Mouse (Mus musculus) liver, adult 2 months (tissue): ENCODE measurements around the gene Clcc1. TPM values are rescaled to one million over a fixed set of nuclear protein-coding genes. Genes with fewer than 3 reads are reported as not detected.
"Not testable (repeated sequence)": the region's sequence is repeated elsewhere in the genome, so short reads cannot be mapped to it uniquely, and the experiment has no call there.

Source experiments
- DNase-seq: peaks from one replicate; pipeline ENCODE4 v3.0.0-alpha.2; 2011; ENCODE audit warnings: low read depth, low spot score; ENCODE audit errors: extremely low read depth
- H3K27ac ChIP-seq: fragments of 200-500 bp; replicated peaks from 2 replicates; pipeline ENCODE4 v1.5.1; 2012; ENCODE audit warnings: low read depth, mild to moderate bottlenecking, control low read depth, inconsistent platforms, low read length; ENCODE audit not compliant: insufficient read depth
- H3K27me3 ChIP-seq: fragments of 200-500 bp; 2 replicates; pipeline ENCODE4 v1.6.1; 2012; ENCODE audit warnings: mild to moderate bottlenecking, moderate library complexity, low read length, inconsistent platforms; ENCODE audit not compliant: control insufficient read depth, insufficient read depth
- H3K36me3 ChIP-seq: fragments of 200-500 bp; 2 replicates; pipeline ENCODE4 v1.6.1; 2012; ENCODE audit warnings: low read length, inconsistent platforms; ENCODE audit not compliant: control insufficient read depth, insufficient read depth
- H3K4me1 ChIP-seq: fragments of 200-500 bp; 2 replicates; pipeline ENCODE4 v1.6.1; 2011; ENCODE audit warnings: low read length; ENCODE audit not compliant: control insufficient read depth, insufficient read depth
- H3K4me3 ChIP-seq: fragments of 200-500 bp; 2 replicates; pipeline ENCODE4 v1.5.1; 2011; ENCODE audit warnings: low read depth, mild to moderate bottlenecking, control low read depth, low read length, moderate library complexity; ENCODE audit not compliant: insufficient read depth
- H3K79me2 ChIP-seq: fragments of 200-500 bp; 2 replicates; pipeline ENCODE4 v1.6.1; 2012; ENCODE audit warnings: inconsistent platforms, mild to moderate bottlenecking, low read length, moderate library complexity; ENCODE audit not compliant: control insufficient read depth, insufficient read depth
- H3K9ac ChIP-seq: fragments of 200-500 bp; 2 replicates; pipeline ENCODE4 v1.6.1; 2012; ENCODE audit warnings: low read depth, mild to moderate bottlenecking, control low read depth, inconsistent platforms, low read length
- CTCF ChIP-seq: fragments of 200-500 bp; IDR thresholded peaks from 2 replicates; pipeline ENCODE4 v1.5.1; 2011; ENCODE audit warnings: low read depth, low read length, control low read depth
- POLR2A ChIP-seq: fragments of 200-500 bp; IDR thresholded peaks from 2 replicates; pipeline ENCODE4 v1.6.1; 2011; ENCODE audit warnings: low read length, control low read depth; ENCODE audit not compliant: insufficient read depth; ENCODE audit errors: extremely low read depth
- WGBS: fragments of 180-500 bp; shearing (Covaris S2); methylation state at CpG from one replicate; pipeline ENCODE4 v1.1.7; 2018; 5-methylcytosine and 5-hydroxymethylcytosine counted together
- polyA plus RNA-seq: library from polyadenylated mRNA; depleted of rRNA; stranded (reverse); fragments of >200 nt; gene quantifications from 2 replicates; pipeline ENCODE4 v1.2.3, GENCODE M21; 2012
- total RNA-seq: library from RNA; depleted of rRNA; stranded (reverse); fragments of >200 nt; gene quantifications from 2 replicates; pipeline ENCODE4 v1.2.3, GENCODE M21; 2014

Gene Clcc1
- total and polyA plus RNA-seq, 2 experiments: 43.9 to 83.4 TPM

- WGBS: 69% methylated on average over 7 of the region's 7 CpGs
- Histone ChIP-seq H3K27me3 (no peaks in the 10 kb centered on the region), H3K36me3 (no peaks in the 10 kb centered on the region), H3K4me1 (peaks cover 3% of the 10 kb centered on the region; the same call in 1 of the 2 replicates), H3K4me3 (no peak overlapping the region), H3K79me2 (no peaks in the 10 kb centered on the region), H3K9ac (no peak overlapping the region), H3K27ac (no peak overlapping the region)
- DNase-seq: no peak
- TF ChIP-seq POLR2A (no peak), CTCF (no peak)
These were observed 7.7 kb upstream of the Clcc1 start for GRCm38 (mm10) chr3:108646036-108646435.

GRCm38 (mm10) chr3:108647681-108648080 is 6.0 kb upstream of the Clcc1 start:
- 80% methylated on average over 5 of the region's 5 CpGs for WGBS
- H3K27ac ChIP-seq, H3K9ac ChIP-seq, H3K27me3 ChIP-seq, H3K4me1 ChIP-seq, H3K79me2 ChIP-seq, H3K36me3 ChIP-seq, H3K4me3 ChIP-seq, DNase-seq: not testable (repeated sequence)

GRCm38 (mm10) chr3:108652866-108653642 is 659 bp upstream of the Clcc1 start:
- Histone ChIP-seq H3K4me3 (peak overlapping the region; percentile 52; the same call in 1 of the 2 replicates), H3K36me3 (no peaks in the 10 kb centered on the region), H3K79me2 (peaks cover 9% of the 10 kb centered on the region), H3K4me1 (peaks cover 5% of the 10 kb centered on the region; the same call in 1 of the 2 replicates), H3K27me3 (no peaks in the 10 kb centered on the region), H3K9ac (no peak overlapping the region), H3K27ac (no peak overlapping the region)
- DNase-seq: peak; percentile 53
- 11% methylated on average over 9 of the region's 9 CpGs for WGBS
- TF ChIP-seq POLR2A (no peak), CTCF (peak; percentile 49)

- 14% methylated on average over 14 of the region's 14 CpGs for WGBS
- peak; percentile 19 for DNase-seq
These were observed 853 bp downstream of the Clcc1 start for GRCm38 (mm10) chr3:108654566-108654965.

GRCm38 (mm10) chr3:108655486-108655885 is 1.8 kb downstream of the Clcc1 start:
- H3K4me1 ChIP-seq: peaks cover 5% of the 10 kb centered on the region; the same call in 1 of the 2 replicates
- H3K79me2 ChIP-seq: peaks cover 9% of the 10 kb centered on the region
- no peak for TF ChIP-seq POLR2A
- TF ChIP-seq CTCF: no peak
- peak; percentile 15 for DNase-seq
- H3K9ac ChIP-seq: no peak overlapping the region
- H3K4me3 ChIP-seq: no peak overlapping the region
- H3K27ac ChIP-seq: no peak overlapping the region
- no peaks in the 10 kb centered on the region for H3K36me3 ChIP-seq
- 92% methylated on average over 7 of the region's 7 CpGs for WGBS
- H3K27me3 ChIP-seq: no peaks in the 10 kb centered on the region

More at GRCm38 (mm10) chr3:108654566-108654965, 853 bp downstream of the Clcc1 start:
- peak overlapping the region; percentile 100 for H3K4me3 ChIP-seq
- peaks cover 9% of the 10 kb centered on the region for H3K79me2 ChIP-seq
- no peaks in the 10 kb centered on the region for H3K27me3 ChIP-seq
- H3K36me3 ChIP-seq: no peaks in the 10 kb centered on the region
- peaks cover 5% of the 10 kb centered on the region; the same call in 1 of the 2 replicates for H3K4me1 ChIP-seq
- TF ChIP-seq POLR2A (no peak), CTCF (no peak)
- no peak overlapping the region for H3K27ac ChIP-seq
- peak overlapping the region; percentile 73 for H3K9ac ChIP-seq

GRCm38 (mm10) chr3:108658612-108659011 is 4.9 kb downstream of the Clcc1 start:
- WGBS: 95% methylated on average over 9 of the region's 9 CpGs
- no peak for TF ChIP-seq POLR2A
- no peak for TF ChIP-seq CTCF
- peaks cover 5% of the 10 kb centered on the region; the same call in 1 of the 2 replicates for H3K4me1 ChIP-seq
- no peaks in the 10 kb centered on the region for H3K27me3 ChIP-seq
- H3K27ac ChIP-seq: no peak overlapping the region
- DNase-seq: no peak
- no peak overlapping the region for H3K9ac ChIP-seq
- peaks cover 9% of the 10 kb centered on the region for H3K79me2 ChIP-seq
- peaks cover 18% of the 10 kb centered on the region for H3K36me3 ChIP-seq
- H3K4me3 ChIP-seq: no peak overlapping the region
